Mouse (Mus musculus) forebrain, embryonic 10.5 days (tissue): ENCODE results near the gene Sapcd2. TPM values are rescaled to one million over a fixed set of nuclear protein-coding genes. Genes with fewer than 3 reads are reported as not detected.

ENCODE experiments used
- DNase-seq: peaks from one replicate; pipeline ENCODE4 v3.0.0-alpha.2; 2017; ENCODE audit warnings: low spot score; ENCODE audit errors: extremely low spot score
- H3K27ac ChIP-seq: fragments of 300-500 bp; sonication (generic); 2 replicates; pipeline ENCODE4 v1.5.1; 2016; ENCODE audit warnings: mild to moderate bottlenecking
- H3K27me3 ChIP-seq: fragments of 300-500 bp; sonication (generic); 2 replicates; pipeline ENCODE4 v1.6.1; 2016; ENCODE audit warnings: mild to moderate bottlenecking; ENCODE audit not compliant: poor library complexity, severe bottlenecking
- H3K36me3 ChIP-seq: fragments of 300-500 bp; sonication (generic); replicated peaks from 2 replicates; pipeline ENCODE4 v1.6.1; 2016; ENCODE audit warnings: mild to moderate bottlenecking, moderate library complexity
- H3K4me1 ChIP-seq: fragments of 300-500 bp; sonication (generic); 2 replicates; pipeline ENCODE4 v1.6.1; 2016
- H3K4me3 ChIP-seq: fragments of 300-500 bp; sonication (generic); 2 replicates; pipeline ENCODE4 v1.5.1; 2016; ENCODE audit warnings: mild to moderate bottlenecking, moderate library complexity
- H3K9me3 ChIP-seq: fragments of 300-500 bp; sonication (generic); 2 replicates; pipeline ENCODE4 v1.6.1; 2016; ENCODE audit warnings: mild to moderate bottlenecking, moderate library complexity
- WGBS: fragments of 180-500 bp; shearing (Covaris S2); methylation state at CpG from one replicate; pipeline ENCODE4 v1.1.7; 2016; 5-methylcytosine and 5-hydroxymethylcytosine counted together
- polyA plus RNA-seq: library from polyadenylated mRNA; unstranded; fragments of >200 nt; fragmentation: Nextera tagmentation; extraction: Ambion mirVana; gene quantifications from 2 replicates; pipeline ENCODE4 v1.2.1, GENCODE M21; 2016

The Sapcd2 gene
- 93.7 and 96.1 TPM in 2 replicates for polyA plus RNA-seq

DNA sequence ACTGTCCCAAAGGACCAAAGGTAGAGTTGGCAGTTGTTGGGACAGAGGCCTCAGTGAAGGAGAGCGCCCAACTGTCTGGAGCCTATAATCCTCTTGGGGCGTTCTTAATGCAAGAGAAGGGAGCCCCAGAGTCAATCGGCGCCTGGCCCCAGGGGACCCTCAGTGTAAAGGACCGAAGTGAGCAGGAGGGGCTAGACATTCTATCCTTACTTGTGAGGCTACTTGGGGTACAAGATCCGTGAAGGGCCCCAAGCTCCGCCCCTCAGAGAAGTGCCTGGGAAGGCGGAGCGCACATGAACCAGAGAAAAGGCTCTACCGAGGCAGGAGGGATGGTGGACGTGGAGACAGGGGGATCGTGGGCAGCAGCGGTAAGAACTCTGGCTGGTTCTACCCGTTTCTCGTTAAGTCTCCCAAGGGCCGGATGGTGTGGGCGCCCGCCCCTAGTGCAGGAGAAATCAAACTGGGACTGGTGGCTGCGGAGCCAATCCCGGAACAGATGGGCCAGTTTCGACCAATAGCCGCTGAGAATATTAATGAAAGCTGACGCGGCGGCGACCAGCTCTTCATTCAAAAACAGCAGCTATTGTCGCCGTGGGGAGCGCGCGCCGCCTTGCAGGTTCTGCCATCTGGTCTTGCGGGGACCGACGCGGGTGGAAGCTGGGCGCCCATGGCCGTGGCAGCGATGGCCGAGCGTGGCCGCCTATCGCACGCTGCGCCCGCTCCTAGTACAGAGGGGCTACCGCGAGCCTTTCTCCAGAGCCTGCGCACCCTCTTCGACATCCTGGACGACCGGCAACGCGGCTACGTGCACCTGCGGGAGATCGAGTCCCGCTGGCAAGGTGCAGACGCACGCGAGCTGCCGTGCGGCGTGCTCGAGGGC is at the start of gene Sapcd2:
Gene Sapcd2 (plus strand): TSS at position 558 of the 880 bp plus-strand sequence.
- peaks cover 29% of the 10 kb centered on the region for H3K36me3 ChIP-seq
- peaks cover 6% of the 10 kb centered on the region for H3K27me3 ChIP-seq
- DNase-seq: peak; percentile 93
- peak within 1 kb of the TSS; percentile 95 for H3K27ac ChIP-seq
- H3K4me3 ChIP-seq: peak within 1 kb of the TSS; percentile 97
- H3K4me1 ChIP-seq: peaks cover 40% of the 10 kb centered on the region
- H3K9me3 ChIP-seq: no peaks in the 10 kb centered on the region
- under 1% methylated on average over 65 of the region's 65 CpGs for WGBS

DNA sequence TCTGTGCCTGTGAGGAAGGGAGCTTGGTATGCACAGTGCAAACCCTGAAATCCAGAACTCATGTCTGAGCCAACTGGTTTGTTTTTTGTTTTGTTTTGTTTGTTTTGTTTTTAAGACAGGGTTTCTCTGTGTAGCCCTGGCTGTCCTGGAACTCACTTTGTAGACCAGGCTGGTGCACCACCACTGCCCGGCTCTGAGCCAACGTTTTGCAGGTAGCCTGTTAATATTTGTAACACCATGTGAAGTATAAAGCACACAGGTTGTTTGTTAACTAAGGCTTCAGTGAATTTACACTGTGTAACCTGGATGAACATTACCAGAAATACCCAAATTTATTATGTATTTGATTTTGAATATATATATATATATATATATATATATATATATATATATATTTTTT is 46.1 kb upstream of the Sapcd2 start:
- H3K27me3 ChIP-seq: peaks cover 8% of the 10 kb centered on the region
- H3K36me3 ChIP-seq: no peaks in the 10 kb centered on the region
- no peak for DNase-seq
- H3K9me3 ChIP-seq: no peaks in the 10 kb centered on the region
- WGBS: 80% methylated on average over 2 of the region's 2 CpGs
- H3K27ac ChIP-seq: no peak overlapping the region
- H3K4me1 ChIP-seq: peaks cover under 1% of the 10 kb centered on the region
- H3K4me3 ChIP-seq: no peak overlapping the region

DNA sequence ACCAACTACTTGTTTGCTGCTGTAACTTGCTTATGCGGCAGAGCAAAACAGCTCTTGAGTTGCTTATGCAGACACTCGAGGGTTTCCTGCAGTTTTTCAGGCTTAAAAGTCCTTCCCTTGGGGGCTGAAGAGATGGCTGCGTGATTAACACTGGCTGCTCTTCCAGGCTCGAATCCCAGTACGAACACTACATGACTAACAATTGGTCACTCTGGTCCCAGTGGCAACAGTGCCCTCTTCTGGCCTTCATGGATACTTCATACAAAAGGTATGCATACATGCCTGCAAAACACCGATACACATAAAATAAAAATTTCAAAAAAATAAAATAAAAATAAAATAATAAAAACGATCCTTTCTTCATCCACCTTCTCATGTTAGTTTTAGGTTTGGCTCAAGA is 43.7 kb upstream of the Sapcd2 start:
- Histone ChIP-seq H3K36me3 (no peaks in the 10 kb centered on the region), H3K9me3 (no peaks in the 10 kb centered on the region), H3K4me3 (no peak overlapping the region), H3K27ac (no peak overlapping the region), H3K4me1 (peaks cover 14% of the 10 kb centered on the region), H3K27me3 (no peaks in the 10 kb centered on the region)
- no peak for DNase-seq
- WGBS: 39% methylated on average over 7 of the region's 7 CpGs

DNA sequence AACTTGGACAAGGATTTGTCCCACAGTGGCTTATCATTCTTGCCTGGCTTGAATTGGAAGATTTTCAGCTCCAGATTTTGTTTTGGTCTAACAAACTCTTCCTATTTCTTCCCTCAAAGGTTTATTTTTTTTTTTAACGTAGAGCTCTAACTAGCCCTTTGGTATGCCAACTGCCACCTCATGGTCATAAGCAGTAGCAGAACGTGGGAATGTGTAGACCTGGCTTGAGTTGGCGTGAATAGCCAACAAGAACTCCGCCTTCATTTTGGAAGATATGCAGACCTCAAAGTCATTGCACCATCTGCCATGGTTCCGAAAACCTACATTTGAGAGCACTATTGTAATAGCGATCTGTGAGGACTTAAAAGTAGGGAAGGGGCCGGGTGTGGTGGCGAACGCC is 40.7 kb upstream of the Sapcd2 start:
- Histone ChIP-seq H3K27me3 (no peaks in the 10 kb centered on the region), H3K36me3 (peaks cover 30% of the 10 kb centered on the region), H3K4me3 (peak overlapping the region; percentile 93), H3K27ac (peak overlapping the region; percentile 92), H3K9me3 (no peaks in the 10 kb centered on the region), H3K4me1 (peaks cover 21% of the 10 kb centered on the region)
- 64% methylated on average over 9 of the region's 9 CpGs for whole genome bisulfite sequencing
- no peak for DNase-seq

DNA sequence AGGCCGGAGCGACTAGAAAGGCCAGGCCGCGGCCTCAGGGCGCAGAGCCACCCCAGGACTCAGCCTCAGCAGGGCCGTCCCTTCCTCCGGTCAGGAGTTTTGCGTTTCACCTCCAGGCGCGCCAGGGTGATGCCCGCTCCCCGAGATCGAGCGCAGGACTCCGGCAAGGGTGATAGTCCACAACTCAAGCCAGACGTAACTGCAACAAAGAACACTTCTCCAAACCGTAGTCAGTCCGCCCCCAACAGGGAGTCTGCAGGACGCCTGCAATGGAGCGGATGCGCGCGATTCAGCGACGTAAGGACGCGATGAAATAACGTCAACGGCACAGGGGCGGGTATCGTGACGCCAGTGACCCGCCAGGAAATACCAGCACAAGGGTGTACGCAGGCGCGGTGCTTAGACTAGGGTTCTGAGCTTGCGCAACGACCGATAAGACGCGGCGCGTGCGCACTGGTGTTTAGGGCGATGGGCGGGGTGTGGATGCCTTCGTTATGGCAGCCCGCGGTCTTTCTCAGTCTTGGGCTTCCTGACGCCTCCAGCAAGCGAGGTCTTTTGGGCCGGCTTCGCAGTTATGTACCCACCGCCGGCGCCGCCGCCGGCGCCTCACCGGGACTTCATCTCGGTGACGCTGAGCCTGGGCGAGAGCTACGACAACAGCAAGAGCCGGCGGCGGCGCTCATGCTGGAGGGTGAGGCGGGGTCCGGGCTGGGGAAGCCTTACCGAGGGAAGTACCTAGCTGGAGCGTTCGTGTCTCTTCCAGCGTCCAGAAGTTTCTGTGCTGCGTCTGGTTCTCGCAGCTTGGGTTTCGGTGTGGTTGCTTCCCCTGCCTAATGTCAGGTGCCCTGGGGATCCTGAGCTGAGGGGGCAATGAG is 39.6 kb upstream of the Sapcd2 start, which contains the start of gene Man1b1:
Gene Man1b1 (plus strand): TSS at position 53 of the 875 bp plus-strand sequence.
- Histone ChIP-seq H3K27me3 (no peaks in the 10 kb centered on the region), H3K4me3 (peak within 1 kb of the TSS; percentile 93), H3K4me1 (peaks cover 21% of the 10 kb centered on the region), H3K27ac (peak within 1 kb of the TSS; percentile 92), H3K9me3 (no peaks in the 10 kb centered on the region), H3K36me3 (peaks cover 40% of the 10 kb centered on the region)
- peak; percentile 99 for DNase-seq
- WGBS: under 1% methylated on average over 78 of the region's 78 CpGs

DNA sequence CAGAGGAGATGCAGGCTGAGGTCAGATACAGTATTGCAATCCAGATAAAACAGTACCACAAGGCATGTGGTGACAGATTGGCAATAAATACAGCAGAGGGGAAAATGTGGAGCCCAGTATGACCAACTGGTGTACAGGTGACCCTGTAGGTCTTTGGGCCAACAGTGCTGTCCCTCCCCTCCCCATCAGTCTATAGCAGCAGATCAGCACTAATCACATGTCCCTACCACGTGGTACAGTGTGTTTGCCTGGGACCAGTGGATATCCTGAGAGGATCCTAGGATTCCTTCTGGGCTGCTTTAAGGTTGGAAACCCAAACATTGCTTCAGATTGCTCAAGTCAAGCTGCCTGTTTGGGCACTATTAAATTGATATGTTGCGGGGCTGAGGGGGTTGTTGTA is 38.6 kb upstream of the Sapcd2 start:
- Histone ChIP-seq H3K36me3 (peaks cover 51% of the 10 kb centered on the region), H3K4me1 (peaks cover 21% of the 10 kb centered on the region), H3K4me3 (peak overlapping the region; percentile 93), H3K9me3 (no peaks in the 10 kb centered on the region), H3K27ac (no peak overlapping the region), H3K27me3 (no peaks in the 10 kb centered on the region)
- WGBS: 90% methylated on average over 2 of the region's 2 CpGs
- no peak for DNase-seq

DNA sequence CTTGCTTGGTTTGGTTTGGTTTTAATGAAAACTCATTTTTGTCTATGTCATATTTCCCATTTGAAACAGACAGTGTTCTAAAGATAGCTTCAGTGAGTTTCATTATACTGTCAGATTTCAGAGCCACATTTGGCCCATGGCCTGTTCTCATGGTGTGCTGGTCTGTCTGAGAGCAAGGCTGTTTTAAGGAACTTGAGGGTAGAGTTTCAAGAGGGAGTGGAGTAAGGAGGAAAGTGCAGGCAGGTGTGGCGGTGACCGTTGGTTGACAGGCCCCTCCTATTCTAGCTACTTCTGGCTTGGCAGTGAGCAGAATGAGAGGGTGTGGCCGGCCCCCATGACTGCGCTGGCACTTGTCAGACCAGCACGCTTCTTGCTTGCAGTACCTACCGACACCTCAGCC is 33.8 kb upstream of the Sapcd2 start:
- H3K27me3 ChIP-seq: no peaks in the 10 kb centered on the region
- H3K9me3 ChIP-seq: no peaks in the 10 kb centered on the region
- no peak overlapping the region for H3K27ac ChIP-seq
- H3K4me3 ChIP-seq: no peak overlapping the region
- H3K4me1 ChIP-seq: peaks cover 9% of the 10 kb centered on the region
- WGBS: 97% methylated on average over 6 of the region's 6 CpGs
- peaks cover 94% of the 10 kb centered on the region for H3K36me3 ChIP-seq
- DNase-seq: no peak

DNA sequence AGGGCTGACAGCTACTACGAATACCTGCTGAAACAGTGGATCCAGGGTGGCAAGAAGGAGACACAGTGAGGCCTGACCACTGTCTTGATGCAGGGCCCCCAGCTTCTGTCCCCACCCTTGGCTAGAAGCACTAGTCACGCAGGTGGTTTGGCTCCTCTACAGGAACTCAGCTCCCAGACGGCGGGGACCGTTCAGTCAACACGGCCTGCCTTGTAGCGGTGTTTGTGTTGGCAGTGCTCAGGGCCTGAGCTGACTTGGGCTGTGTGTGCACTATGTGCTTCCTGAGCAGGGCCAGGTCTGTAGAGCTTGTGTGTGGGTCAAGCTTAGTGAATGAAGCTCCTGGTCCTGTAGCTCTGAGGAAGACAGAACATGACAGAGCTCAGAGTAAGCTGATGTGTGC is 24.0 kb upstream of the Sapcd2 start:
- no peak for DNase-seq
- no peaks in the 10 kb centered on the region for H3K9me3 ChIP-seq
- H3K4me1 ChIP-seq: no peaks in the 10 kb centered on the region
- H3K27me3 ChIP-seq: no peaks in the 10 kb centered on the region
- peaks cover 100% of the 10 kb centered on the region for H3K36me3 ChIP-seq
- H3K27ac ChIP-seq: no peak overlapping the region
- no peak overlapping the region for H3K4me3 ChIP-seq
- WGBS: 94% methylated on average over 7 of the region's 7 CpGs

DNA sequence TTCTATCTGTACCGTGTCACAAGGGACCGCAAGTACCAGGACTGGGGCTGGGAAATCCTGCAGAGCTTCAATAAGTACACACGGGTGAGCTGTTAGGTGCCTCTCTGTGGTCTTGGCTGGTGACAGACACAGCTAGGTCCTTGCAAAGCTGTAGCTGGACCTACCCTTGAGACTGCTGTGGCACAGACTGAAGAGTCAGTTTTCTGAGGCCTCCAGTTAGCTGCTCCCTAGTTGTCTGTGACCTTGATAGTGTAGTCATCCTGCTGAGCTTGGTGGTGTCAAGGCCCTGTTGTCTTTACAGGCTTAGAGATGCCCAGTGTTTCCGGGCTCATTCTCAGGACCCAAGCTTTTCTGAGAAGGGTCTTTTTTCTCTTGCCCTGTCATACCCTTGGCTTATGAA is 22.6 kb upstream of the Sapcd2 start:
- H3K36me3 ChIP-seq: peaks cover 93% of the 10 kb centered on the region
- H3K27ac ChIP-seq: no peak overlapping the region
- H3K9me3 ChIP-seq: no peaks in the 10 kb centered on the region
- no peaks in the 10 kb centered on the region for H3K27me3 ChIP-seq
- WGBS: 94% methylated on average over 4 of the region's 4 CpGs
- no peak for DNase-seq
- H3K4me1 ChIP-seq: no peaks in the 10 kb centered on the region
- H3K4me3 ChIP-seq: no peak overlapping the region

DNA sequence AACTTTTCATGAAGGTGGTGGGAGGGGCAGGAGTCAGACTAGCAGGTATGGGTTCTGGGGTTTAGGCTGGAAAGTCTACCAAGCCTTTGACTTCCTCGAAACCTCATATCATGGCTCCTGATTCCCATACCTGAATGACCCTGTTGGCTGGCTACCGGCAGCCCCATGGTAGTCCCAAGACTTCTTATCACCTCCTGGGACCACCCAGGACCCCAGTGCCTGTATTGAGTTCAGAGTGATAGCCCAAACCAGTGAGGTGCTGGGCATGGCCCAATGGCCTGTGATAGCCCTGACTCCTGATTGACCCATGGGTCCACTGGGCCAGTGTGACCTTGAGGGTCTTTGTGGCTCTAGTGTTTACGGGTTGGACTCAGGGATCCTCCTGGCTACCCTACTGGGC is 21.4 kb upstream of the Sapcd2 start:
- Histone ChIP-seq H3K27me3 (no peaks in the 10 kb centered on the region), H3K36me3 (peaks cover 81% of the 10 kb centered on the region)
- no peak for DNase-seq

DNA sequence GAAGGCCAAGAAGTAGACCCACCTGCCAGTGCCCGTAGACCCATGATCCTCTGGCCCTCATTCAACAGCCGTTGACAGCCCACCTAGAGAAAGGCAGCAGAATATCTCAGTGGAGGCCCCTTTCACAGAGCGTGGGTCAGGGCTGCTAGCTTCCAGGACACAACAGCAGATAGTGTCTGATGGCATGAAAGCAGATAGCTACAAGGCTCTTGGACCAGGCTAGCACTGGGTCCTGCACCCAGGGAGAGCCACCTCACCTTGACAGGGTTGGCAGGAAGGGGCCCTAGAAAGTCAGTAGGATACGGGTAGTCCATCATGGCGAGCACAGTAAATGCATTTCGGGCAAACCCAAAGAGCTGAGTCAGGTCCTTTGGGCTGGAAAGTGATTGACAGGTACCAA is 17.9 kb upstream of the Sapcd2 start:
- Histone ChIP-seq H3K36me3 (peaks cover 46% of the 10 kb centered on the region), H3K9me3 (no peaks in the 10 kb centered on the region), H3K4me3 (no peak overlapping the region), H3K27me3 (no peaks in the 10 kb centered on the region), H3K4me1 (peaks cover 23% of the 10 kb centered on the region), H3K27ac (no peak overlapping the region)
- WGBS: 94% methylated on average over 6 of the region's 6 CpGs
- no peak for DNase-seq

More for the DNA sequence above, 21.4 kb upstream of the Sapcd2 start:
- Histone ChIP-seq H3K4me3 (no peak overlapping the region), H3K27ac (no peak overlapping the region), H3K4me1 (peaks cover 10% of the 10 kb centered on the region), H3K9me3 (no peaks in the 10 kb centered on the region)
- WGBS: 93% methylated on average over 3 of the region's 3 CpGs

DNA sequence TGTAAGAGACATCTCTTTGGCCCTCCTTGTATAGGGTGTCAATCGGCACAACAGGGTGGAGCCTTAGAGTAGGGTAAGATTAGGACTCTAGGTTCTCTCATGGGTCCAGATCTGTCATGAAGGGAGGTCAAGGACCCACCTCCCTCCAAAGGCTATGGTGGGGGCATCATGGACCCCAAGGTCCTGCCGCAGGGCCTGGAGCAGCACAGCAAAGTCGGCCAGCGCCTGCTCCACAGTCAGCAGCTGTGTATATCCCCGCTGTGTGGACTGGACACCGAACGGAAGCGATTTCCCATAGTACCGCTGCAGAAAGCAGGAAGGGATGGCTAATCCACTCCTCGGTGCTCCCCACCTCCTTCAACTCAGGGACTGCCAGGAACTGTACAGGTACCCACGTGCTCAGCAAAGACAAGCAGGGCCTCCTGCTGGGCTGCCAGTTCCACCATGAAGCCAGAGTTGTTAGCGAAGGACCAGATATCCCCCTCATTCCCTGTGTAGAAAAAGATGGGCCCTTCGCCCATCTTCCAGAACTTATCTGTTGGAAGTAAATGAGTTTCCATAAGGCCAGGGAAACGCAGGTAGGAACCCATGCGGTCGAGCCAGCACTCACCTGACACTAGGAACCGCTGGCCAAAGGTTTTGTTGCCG is 16.6 kb upstream of the Sapcd2 start:
- Histone ChIP-seq H3K9me3 (no peaks in the 10 kb centered on the region), H3K4me1 (peaks cover 23% of the 10 kb centered on the region), H3K27me3 (no peaks in the 10 kb centered on the region), H3K27ac (peak overlapping the region; percentile 80), H3K36me3 (peaks cover 33% of the 10 kb centered on the region), H3K4me3 (peak overlapping the region; percentile 58)
- 44% methylated on average over 18 of the region's 18 CpGs for WGBS
- no peak for DNase-seq
